Mouse (Mus musculus) frontal cortex, postnatal 25 days (tissue): ENCODE measurements around the gene Hist3h2ba.

ENCODE experiments used
- DNase-seq, 2 experiments: peaks; one replicate each; pipeline ENCODE4 v3.0.0; 2022; ENCODE audit warnings: low spot score in 2 of 2

The Hist3h2ba gene

GRCm38 (mm10) chr11:58948542-58949479 lies at the start of gene Hist3h2ba:
Gene Hist3h2ba, plus strand, starts transcription at chr11:58948920.
- DNase-seq, result peak in 1 of 2 experiments; percentile 69

- no peak for DNase-seq
Observed at GRCm38 (mm10) chr11:58901080-58901479, 47.6 kb upstream of the Hist3h2ba start.

- peak; percentile 92 to 95 for DNase-seq
Observed at GRCm38 (mm10) chr11:58903511-58904409, 45.0 kb upstream of the Hist3h2ba start, which contains the start of gene Zfp39. Gene Zfp39, minus strand, starts transcription at chr11:58904225.

- no peak for DNase-seq
Observed at GRCm38 (mm10) chr11:58904410-58904718, 44.4 kb upstream of the Hist3h2ba start.

GRCm38 (mm10) chr11:58904838-58905237 lies 43.9 kb upstream of the Hist3h2ba start:
- no peak for DNase-seq

- no peak for DNase-seq
Observed at GRCm38 (mm10) chr11:58913776-58914175, 34.9 kb upstream of the Hist3h2ba start.

GRCm38 (mm10) chr11:58914461-58915028 lies 34.2 kb upstream of the Hist3h2ba start:
- DNase-seq, result no peak

GRCm38 (mm10) chr11:58916879-58917744 lies 31.6 kb upstream of the Hist3h2ba start:
- DNase-seq, result no peak

- DNase-seq, result no peak
Observed at GRCm38 (mm10) chr11:58917745-58918366, 30.9 kb upstream of the Hist3h2ba start, which contains the start of gene Btnl10. Gene Btnl10, plus strand, starts transcription at chr11:58917908.

GRCm38 (mm10) chr11:58918759-58919158 lies 30.0 kb upstream of the Hist3h2ba start:
- no peak for DNase-seq

GRCm38 (mm10) chr11:58922420-58922819 lies 26.3 kb upstream of the Hist3h2ba start:
- no peak for DNase-seq

- no peak for DNase-seq
Observed at GRCm38 (mm10) chr11:58926651-58927050, 22.1 kb upstream of the Hist3h2ba start.

GRCm38 (mm10) chr11:58927053-58927452 lies 21.7 kb upstream of the Hist3h2ba start:
- DNase-seq, result no peak

GRCm38 (mm10) chr11:58927790-58928651 lies 20.7 kb upstream of the Hist3h2ba start:
- no peak for DNase-seq

GRCm38 (mm10) chr11:58929055-58929454 lies 19.7 kb upstream of the Hist3h2ba start:
- no peak for DNase-seq

- no peak for DNase-seq
Observed at GRCm38 (mm10) chr11:58929641-58930040, 19.1 kb upstream of the Hist3h2ba start.

GRCm38 (mm10) chr11:58930254-58930653 lies 18.5 kb upstream of the Hist3h2ba start:
- DNase-seq, result no peak

GRCm38 (mm10) chr11:58931576-58931975 lies 17.1 kb upstream of the Hist3h2ba start:
- no peak for DNase-seq

- DNase-seq, result no peak
Observed at GRCm38 (mm10) chr11:58937909-58938308, 10.8 kb upstream of the Hist3h2ba start.
